Mouse (Mus musculus): ENCODE data around the gene Efhc1. TPM values are rescaled to one million over a fixed set of nuclear protein-coding genes. Genes with fewer than 3 reads are reported as not detected.

Gene Efhc1
- total and polyA plus RNA-seq, 3 experiments, result not detected

GRCm38 (mm10) chr1:21033065-21033791 is 81.8 kb downstream of the Efhc1 start:
- peaks cover 22 to 41% of the 10 kb centered on the region in 2 experiments for H3K4me1 ChIP-seq (ENCODE audit: control insufficient read depth in 1 of 2, insufficient read depth in 2 of 2)
- no peaks in the 10 kb centered on the region for H3K9me3 ChIP-seq (replicated peaks; ENCODE audit: low read length)
- in situ Hi-C loops (cut with MboI; ENCODE audit: low pct_ligation_motif_present, low pct_unique_long_range_greater_than_20kb, low sequenced_read_pairs), result no loop called here
- DNase-seq (ENCODE audit: extremely low read depth), result no peak
- H3K79me2 ChIP-seq (replicated peaks; ENCODE audit: control insufficient read depth, extremely low read depth, insufficient read depth, poor library complexity, severe bottlenecking), result no peaks in the 10 kb centered on the region; the same call in 1 of the 2 replicates
- H3K4me3 ChIP-seq (replicated peaks in 1 of 3; ENCODE audit: low read depth in 2 of 3, low read length in 2 of 3, poor library complexity in 1 of 3), result no peak overlapping the region
- dilution Hi-C loops (cut with MboI; ENCODE audit: extremely low pct_ligation_motif_present, extremely low pct_unique_long_range_greater_than_20kb, low sequenced_read_pairs), result no loop called here
- no peak overlapping the region for H3K27ac ChIP-seq (ENCODE audit: insufficient read depth, low read depth)
- H3K27me3 ChIP-seq (replicated peaks), result no peaks in the 10 kb centered on the region
- no peak overlapping the region for H3K9ac ChIP-seq (ENCODE audit: insufficient read depth, low read depth)
- H3K36me3 ChIP-seq (replicated peaks in 1 of 2; ENCODE audit: control insufficient read depth in 1 of 2, insufficient read depth in 1 of 2, low read length in 1 of 2), result peaks cover 4 to 46% of the 10 kb centered on the region in 2 experiments
- no peak for TF ChIP-seq MXI1 (IDR thresholded peaks at IDR 0.05; ENCODE audit: low read depth, low read length)
- TF ChIP-seq GABPA (IDR thresholded peaks at IDR 0.05; ENCODE audit: insufficient replicate concordance, low read depth, low read length), result no peak
- no peak for TF ChIP-seq ZKSCAN1 (IDR thresholded peaks at IDR 0.05; ENCODE audit: borderline replicate concordance, low read depth, low read length)
- no peak for TF ChIP-seq RCOR1 (conservative IDR thresholded peaks at IDR 0.05; ENCODE audit: low read depth, low read length)
- no peak for TF ChIP-seq RAD21 (IDR thresholded peaks at IDR 0.05; ENCODE audit: low read depth, low read length)
- no peak for TF ChIP-seq JUN (IDR thresholded peaks at IDR 0.05; ENCODE audit: insufficient read depth, low read depth, low read length)
- no peak for TF ChIP-seq SIN3A (IDR thresholded peaks at IDR 0.05; ENCODE audit: low read length)
- TF ChIP-seq CHD1 (IDR thresholded peaks at IDR 0.05; ENCODE audit: low read depth, low read length), result no peak
- H3K4me2 ChIP-seq (ENCODE audit: insufficient read depth, low read depth, poor library complexity, severe bottlenecking), result no peak overlapping the region

DNA sequence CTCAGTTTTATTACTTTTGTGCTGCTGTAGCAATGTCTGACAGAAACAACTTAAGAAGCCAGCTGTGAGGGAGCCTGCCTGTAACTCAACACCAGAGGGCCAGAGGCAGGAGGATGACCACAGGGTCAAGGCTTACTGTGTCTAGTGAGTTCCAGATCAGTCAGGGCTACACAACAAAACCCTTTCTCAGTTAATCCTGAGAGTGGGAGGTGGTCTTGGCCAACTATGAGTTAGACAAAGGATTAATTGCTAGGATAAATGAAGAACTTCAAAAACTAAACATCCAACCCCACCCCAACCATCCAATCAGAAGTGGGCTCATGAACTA is 82.3 kb downstream of the Efhc1 start:
- Histone ChIP-seq H3K4me2 (ENCODE audit: insufficient read depth, low read depth, poor library complexity, severe bottlenecking) (no peak overlapping the region), H3K4me3 (replicated peaks in 1 of 3; ENCODE audit: low read depth in 2 of 3, low read length in 2 of 3, poor library complexity in 1 of 3) (no peak overlapping the region), H3K9me3 (replicated peaks; ENCODE audit: low read length) (no peaks in the 10 kb centered on the region), H3K27me3 (replicated peaks) (no peaks in the 10 kb centered on the region), H3K27ac (ENCODE audit: insufficient read depth, low read depth) (no peak overlapping the region), H3K36me3 (replicated peaks in 1 of 2; ENCODE audit: control insufficient read depth in 1 of 2, insufficient read depth in 1 of 2, low read length in 1 of 2) (peaks cover 4 to 44% of the 10 kb centered on the region in 2 experiments), H3K4me1 (ENCODE audit: control insufficient read depth in 1 of 2, insufficient read depth in 2 of 2) (peaks cover 26 to 46% of the 10 kb centered on the region in 2 experiments), H3K79me2 (replicated peaks; ENCODE audit: control insufficient read depth, extremely low read depth, insufficient read depth, poor library complexity, severe bottlenecking) (no peaks in the 10 kb centered on the region; the same call in 1 of the 2 replicates), H3K9ac (ENCODE audit: insufficient read depth, low read depth) (no peak overlapping the region)
- dilution Hi-C loops (cut with MboI; ENCODE audit: extremely low pct_ligation_motif_present, extremely low pct_unique_long_range_greater_than_20kb, low sequenced_read_pairs) (no loop called here), in situ Hi-C loops (cut with MboI; ENCODE audit: low pct_ligation_motif_present, low pct_unique_long_range_greater_than_20kb, low sequenced_read_pairs) (no loop called here)
- no peak for TF ChIP-seq ZKSCAN1 (IDR thresholded peaks at IDR 0.05; ENCODE audit: borderline replicate concordance, low read depth, low read length)
- no peak for TF ChIP-seq CHD2 (IDR thresholded peaks at IDR 0.05; ENCODE audit: low read length)
- no peak for TF ChIP-seq GABPA (IDR thresholded peaks at IDR 0.05; ENCODE audit: insufficient replicate concordance, low read depth, low read length)
- no peak for TF ChIP-seq UBTF (IDR thresholded peaks at IDR 0.05; ENCODE audit: low read depth, low read length)
- no peak for TF ChIP-seq IRF4 (IDR thresholded peaks at IDR 0.05; ENCODE audit: low read depth, low read length)
- TF ChIP-seq RCOR1 (conservative IDR thresholded peaks at IDR 0.05; ENCODE audit: low read depth, low read length), result no peak
- no peak for DNase-seq (ENCODE audit: extremely low read depth)
